ENCODE assay signal across 27 mouse cellular contexts in the genomic region with DNA sequence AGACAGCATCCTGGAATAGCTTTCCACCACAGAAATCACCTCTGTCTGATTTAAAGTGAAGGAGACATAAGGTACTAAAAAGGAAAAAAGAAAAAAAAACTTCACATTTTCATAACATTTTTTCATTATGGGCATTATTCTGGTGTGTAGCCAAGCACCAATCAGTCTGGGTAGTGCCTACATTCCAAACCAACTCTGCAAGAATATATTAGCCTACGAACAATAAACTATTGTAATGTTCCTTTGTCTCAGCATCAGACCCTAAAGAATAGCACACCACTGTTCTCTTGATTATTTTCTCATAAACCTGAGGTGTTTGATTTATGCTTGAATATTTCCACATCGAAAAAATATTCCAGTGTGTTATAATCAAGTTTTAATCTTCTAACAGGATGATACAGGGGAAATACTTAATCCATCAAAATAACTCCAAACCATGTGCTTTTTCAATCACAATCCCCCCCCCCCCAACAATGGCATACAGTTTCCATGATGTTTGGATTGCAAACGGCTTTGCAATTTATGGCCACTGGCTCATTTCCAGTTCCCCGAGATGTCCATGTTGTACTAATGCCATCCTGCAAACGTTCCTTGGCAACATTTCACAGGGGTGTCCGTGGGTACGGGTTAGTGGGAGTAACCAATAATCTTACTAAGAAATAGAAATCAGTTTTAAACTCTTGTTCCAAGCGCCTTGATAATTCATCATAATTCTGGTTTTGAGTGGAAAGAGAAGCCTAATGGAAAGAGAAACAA.
DNase-seq lines count a peak whose midpoint lies in the region; ATAC-seq and TF ChIP-seq lines count a peak whose summit lies in the region.
"Had no signal": no experiment of that assay in that cellular context is flagged by ENCODE, and none has a peak within 500 bp of the region (broad histone marks: within the 10 kb centered on the region; RNA-seq: fewer than 3 reads in every experiment).

No protein-coding gene starts in this region.

- H3K4me3 ChIP-seq in forebrain, embryonic 15.5 days: no peak overlapping the region
- H3K4me3 ChIP-seq in forebrain, postnatal 0 days (ENCODE audit: low read depth, low read length): no peak overlapping the region
- no peak overlapping the region for H3K4me3 ChIP-seq in midbrain, embryonic 14.5 days (replicated peaks; ENCODE audit: low read depth, low read length)
- H3K4me3 ChIP-seq in midbrain, embryonic 15.5 days: no peak overlapping the region
- H3K4me3 ChIP-seq: embryonic facial prominence, embryonic 13.5 days; heart, adult 2 months; heart, embryonic 10.5 days; heart, embryonic 13.5 days; hindbrain, embryonic 12.5 days; hindbrain, embryonic 15.5 days; intestine, embryonic 15.5 days had no signal

- TF ChIP-seq POLR2A in brain, embryonic 14.5 days (IDR thresholded peaks at IDR 0.05; ENCODE audit: borderline replicate concordance, extremely low read depth, insufficient read depth, insufficient read length, poor library complexity, severe bottlenecking): no peak

- no peaks in the 10 kb centered on the region for H3K9me3 ChIP-seq in forebrain, embryonic 15.5 days
- H3K9me3 ChIP-seq in forebrain, postnatal 0 days (ENCODE audit: low read length): no peaks in the 10 kb centered on the region
- no peaks in the 10 kb centered on the region for H3K9me3 ChIP-seq in midbrain, embryonic 14.5 days (ENCODE audit: control insufficient read depth, low read length)
- no peaks in the 10 kb centered on the region for H3K9me3 ChIP-seq in midbrain, embryonic 15.5 days
- H3K9me3 ChIP-seq: embryonic facial prominence, embryonic 13.5 days; heart, embryonic 10.5 days; hindbrain, embryonic 12.5 days; hindbrain, embryonic 15.5 days; intestine, embryonic 15.5 days had no signal

- ATAC-seq in forebrain, embryonic 15.5 days (replicated peaks): peak; percentile 61; the same call in 1 of the 2 replicates
- ATAC-seq in forebrain, postnatal 0 days: no peak
- no peak for ATAC-seq in midbrain, embryonic 14.5 days (ENCODE audit: low FRiP score, low TSS enrichment)
- no peak for ATAC-seq in midbrain, embryonic 15.5 days (replicated peaks)
- ATAC-seq: activated CD4-positive, CD25-positive, alpha-beta regulatory T cell, adult 4 months; intestine, embryonic 15.5 days had no signal

- no peak for TF ChIP-seq CTCF in forebrain, postnatal 0 days (IDR thresholded peaks at IDR 0.05; ENCODE audit: low read depth)
- no peak for TF ChIP-seq CTCF in brain, embryonic 14.5 days (IDR thresholded peaks at IDR 0.05; ENCODE audit: borderline replicate concordance, extremely low read depth, insufficient read depth, insufficient read length)

- no peaks in the 10 kb centered on the region for H3K4me1 ChIP-seq in forebrain, embryonic 15.5 days
- no peaks in the 10 kb centered on the region for H3K4me1 ChIP-seq in forebrain, postnatal 0 days (ENCODE audit: insufficient read depth)
- no peaks in the 10 kb centered on the region for H3K4me1 ChIP-seq in midbrain, embryonic 14.5 days (ENCODE audit: control insufficient read depth, insufficient read depth, low read length)
- no peaks in the 10 kb centered on the region for H3K4me1 ChIP-seq in midbrain, embryonic 15.5 days
- H3K4me1 ChIP-seq: embryonic facial prominence, embryonic 13.5 days; heart, embryonic 10.5 days; heart, embryonic 13.5 days; hindbrain, embryonic 12.5 days; hindbrain, embryonic 15.5 days; intestine, embryonic 15.5 days had no signal

- H3K27ac ChIP-seq in forebrain, embryonic 15.5 days (replicated peaks): no peak overlapping the region
- no peak overlapping the region for H3K27ac ChIP-seq in forebrain, postnatal 0 days (ENCODE audit: low read depth, low read length)
- H3K27ac ChIP-seq in midbrain, embryonic 14.5 days (replicated peaks; ENCODE audit: low read depth, low read length): no peak overlapping the region
- no peak overlapping the region for H3K27ac ChIP-seq in midbrain, embryonic 15.5 days
- H3K27ac ChIP-seq: embryonic facial prominence, embryonic 13.5 days; heart, adult 2 months; heart, embryonic 10.5 days; heart, embryonic 13.5 days; hindbrain, embryonic 12.5 days; hindbrain, embryonic 15.5 days; intestine, embryonic 15.5 days had no signal

- H3K36me3 ChIP-seq in forebrain, embryonic 15.5 days: no peaks in the 10 kb centered on the region
- H3K36me3 ChIP-seq in forebrain, postnatal 0 days (ENCODE audit: insufficient read depth): no peaks in the 10 kb centered on the region
- no peaks in the 10 kb centered on the region for H3K36me3 ChIP-seq in midbrain, embryonic 14.5 days (ENCODE audit: control insufficient read depth, insufficient read depth, low read length)
- no peaks in the 10 kb centered on the region for H3K36me3 ChIP-seq in midbrain, embryonic 15.5 days (replicated peaks)
- H3K36me3 ChIP-seq: embryonic facial prominence, embryonic 13.5 days; G1E; heart, embryonic 10.5 days; heart, embryonic 13.5 days; hindbrain, embryonic 12.5 days; hindbrain, embryonic 15.5 days; intestine, embryonic 15.5 days had no signal

- peak; percentile 24 to 51 for DNase-seq in cerebellum, postnatal 14 days
- no peak for DNase-seq in cerebellum, adult 9-10 months
- DNase-seq in forebrain, postnatal 0 days: no peak
- DNase-seq in midbrain, embryonic 14.5 days: peak; percentile 4
- DNase-seq in brain, embryonic 14.5 days (ENCODE audit: low read depth): peak; percentile 41
- DNase-seq: adrenal gland, adult 8-10 months; adrenal gland, postnatal 25 days; B cell, adult 2 months; cerebellum, adult 11 months; gastrocnemius, postnatal 10 days; gastrocnemius, postnatal 36 days; heart, adult 2 months; heart, postnatal 14 days; heart, postnatal 4 days; kidney, adult 11 months; kidney, adult 8-10 months had no signal

- 55% methylated on average over 8 of the region's 8 CpGs for WGBS in forebrain, embryonic 15.5 days
- WGBS in forebrain, postnatal 0 days: 47% methylated on average over 8 of the region's 8 CpGs
- WGBS in midbrain, embryonic 14.5 days: 79% methylated on average over 8 of the region's 8 CpGs
- 80% methylated on average over 8 of the region's 8 CpGs for WGBS in midbrain, embryonic 15.5 days

- H3K4me2 ChIP-seq in forebrain, embryonic 15.5 days (replicated peaks): no peak overlapping the region
- H3K4me2 ChIP-seq in forebrain, postnatal 0 days (ENCODE audit: low read depth): no peak overlapping the region
- no peak overlapping the region for H3K4me2 ChIP-seq in midbrain, embryonic 14.5 days (ENCODE audit: low read length)
- no peak overlapping the region for H3K4me2 ChIP-seq in midbrain, embryonic 15.5 days
- H3K4me2 ChIP-seq: embryonic facial prominence, embryonic 13.5 days; heart, embryonic 13.5 days; hindbrain, embryonic 12.5 days; hindbrain, embryonic 15.5 days; intestine, embryonic 15.5 days had no signal

- H3K27me3 ChIP-seq in forebrain, embryonic 15.5 days: no peaks in the 10 kb centered on the region
- no peaks in the 10 kb centered on the region for H3K27me3 ChIP-seq in forebrain, postnatal 0 days (ENCODE audit: insufficient read depth, low read length)
- no peaks in the 10 kb centered on the region for H3K27me3 ChIP-seq in midbrain, embryonic 14.5 days (ENCODE audit: control insufficient read depth, insufficient read depth, low read length)
- H3K27me3 ChIP-seq in midbrain, embryonic 15.5 days (replicated peaks): no peaks in the 10 kb centered on the region
- H3K27me3 ChIP-seq: CH12.LX; embryonic facial prominence, embryonic 13.5 days; heart, embryonic 13.5 days; hindbrain, embryonic 12.5 days; hindbrain, embryonic 15.5 days; intestine, embryonic 15.5 days had no signal

- H3K9ac ChIP-seq in forebrain, embryonic 15.5 days (replicated peaks): no peak overlapping the region
- H3K9ac ChIP-seq in forebrain, postnatal 0 days: no peak overlapping the region
- H3K9ac ChIP-seq in midbrain, embryonic 14.5 days (replicated peaks; ENCODE audit: low read length): no peak overlapping the region
- no peak overlapping the region for H3K9ac ChIP-seq in midbrain, embryonic 15.5 days
- H3K9ac ChIP-seq: embryonic facial prominence, embryonic 13.5 days; heart, embryonic 13.5 days; hindbrain, embryonic 12.5 days; hindbrain, embryonic 15.5 days; intestine, embryonic 15.5 days had no signal

Comparison
In these comparisons a context has a peak if more than half of its experiments do, and no peak if none do; other contexts are left out.
1. DNase-seq: peak in cerebellum, postnatal 14 days (2 of 2), midbrain, embryonic 14.5 days (single experiment) and brain, embryonic 14.5 days (single experiment); none in cerebellum, adult 9-10 months (single experiment) and forebrain, postnatal 0 days (single experiment).